Mouse (Mus musculus) MEL (cell line): Measurements from ENCODE around the gene Adgrg1. TPM values are rescaled to one million over a fixed set of nuclear protein-coding genes. Genes with fewer than 3 reads are reported as not detected.

Source experiments
- DNase-seq: peaks from one replicate; pipeline ENCODE4 v3.0.0; 2011; ENCODE audit warnings: low read depth, low spot score
- H3K27ac ChIP-seq: 2 replicates; pipeline ENCODE4 v1.5.1; 2012; ENCODE audit warnings: low read depth, mild to moderate bottlenecking, control low read depth, low read length, moderate library complexity; ENCODE audit not compliant: control insufficient read depth
- H3K27me3 ChIP-seq, 2 experiments: fragments of 150-350 bp in 1 of 2; sonication (generic) in 1 of 2; 2 replicates each; pipeline ENCODE4 v1.6.1; 2012; ENCODE audit warnings: low read length in 2 of 2, mild to moderate bottlenecking in 2 of 2, improper control_type of control experiment in 1 of 2, moderate library complexity in 1 of 2; ENCODE audit not compliant: insufficient read depth in 2 of 2, control insufficient read depth in 1 of 2
- H3K36me3 ChIP-seq, 2 experiments: 2 replicates each; pipeline ENCODE4 v1.6.1; 2012 to 2014; ENCODE audit warnings: low read length in 2 of 2, improper control_type of control experiment in 1 of 2, inconsistent platforms in 1 of 2, mild to moderate bottlenecking in 1 of 2; ENCODE audit not compliant: insufficient read depth in 2 of 2, control insufficient read depth in 1 of 2
- H3K4me1 ChIP-seq, 2 experiments: fragments of 150-350 bp in 1 of 2; sonication (generic) in 1 of 2; 2 replicates each; pipeline ENCODE4 v1.6.1; 2012; ENCODE audit warnings: low read length in 2 of 2, improper control_type of control experiment in 1 of 2, mild to moderate bottlenecking in 1 of 2; ENCODE audit not compliant: insufficient read depth in 2 of 2, control insufficient read depth in 1 of 2
- H3K4me3 ChIP-seq, 2 experiments: fragments of 150-350 bp in 1 of 2; sonication (generic) in 1 of 2; 2 replicates each; pipeline ENCODE4 v1.5.1; 2012; ENCODE audit warnings: low read depth in 2 of 2, low read length in 2 of 2, mild to moderate bottlenecking in 2 of 2, moderate library complexity in 2 of 2, control low read depth in 1 of 2, improper control_type of control experiment in 1 of 2; ENCODE audit not compliant: control insufficient read depth in 1 of 2, insufficient read depth in 1 of 2
- H3K79me2 ChIP-seq: 2 replicates; pipeline ENCODE4 v1.6.1; 2012; ENCODE audit warnings: mild to moderate bottlenecking, low read length, moderate library complexity; ENCODE audit not compliant: control insufficient read depth, poor library complexity, insufficient read depth
- H3K9ac ChIP-seq: 2 replicates; pipeline ENCODE4 v1.6.1; 2012; ENCODE audit warnings: low read depth, mild to moderate bottlenecking, control low read depth, low read length, moderate library complexity; ENCODE audit not compliant: control insufficient read depth, poor library complexity, severe bottlenecking
- H3K9me3 ChIP-seq: fragments of 150-350 bp; sonication (generic); replicated peaks from 2 replicates; pipeline ENCODE4 v1.6.1; 2012; ENCODE audit warnings: mild to moderate bottlenecking, low read length, improper control_type of control experiment, moderate library complexity; ENCODE audit not compliant: insufficient read depth
- CHD2 ChIP-seq: IDR thresholded peaks from 2 replicates; pipeline ENCODE4 v1.6.1; 2011; ENCODE audit warnings: low read length, improper control_type of control experiment
- CTCF ChIP-seq, 3 experiments: IDR thresholded peaks in 2 of 3; conservative IDR thresholded peaks in 1 of 3; 2 replicates each; pipeline ENCODE4 v1.5.1; 2011 to 2012; ENCODE audit warnings: low read length in 3 of 3, low read depth in 2 of 3, mild to moderate bottlenecking in 2 of 3, improper control_type of control experiment in 1 of 3, inconsistent platforms in 1 of 3, mixed read lengths in 1 of 3, moderate library complexity in 1 of 3; ENCODE audit not compliant: control insufficient read depth in 1 of 3, insufficient read depth in 1 of 3, poor library complexity in 1 of 3, severe bottlenecking in 1 of 3
- E2F4 ChIP-seq: IDR thresholded peaks from 2 replicates; pipeline ENCODE4 v1.6.1; 2011; ENCODE audit warnings: low read depth, low read length, improper control_type of control experiment, borderline replicate concordance
- EP300 ChIP-seq, 2 experiments: IDR thresholded peaks; 2 replicates each; pipeline ENCODE4 v1.6.1; 2011; ENCODE audit warnings: improper control_type of control experiment in 2 of 2, low read length in 2 of 2, low read depth in 1 of 2, mild to moderate bottlenecking in 1 of 2
- ETS1 ChIP-seq: IDR thresholded peaks from 2 replicates; pipeline ENCODE4 v1.6.1; 2012; ENCODE audit warnings: low read depth, mild to moderate bottlenecking, inconsistent platforms, low read length, improper control_type of control experiment, moderate library complexity
- JUND ChIP-seq: IDR thresholded peaks from 2 replicates; pipeline ENCODE4 v1.6.1; 2011; ENCODE audit warnings: low read depth, mild to moderate bottlenecking, improper control_type of control experiment, low read length
- KAT2A ChIP-seq: conservative IDR thresholded peaks from 2 replicates; pipeline ENCODE4 v1.6.1; 2012; ENCODE audit warnings: low read depth, low read length, improper control_type of control experiment, inconsistent platforms
- MAFK ChIP-seq: IDR thresholded peaks from 2 replicates; pipeline ENCODE4 v1.6.1; 2011; ENCODE audit warnings: low read depth, mild to moderate bottlenecking, low read length, improper control_type of control experiment, borderline replicate concordance
- MXI1 ChIP-seq: IDR thresholded peaks from 2 replicates; pipeline ENCODE4 v1.6.1; 2011; ENCODE audit warnings: mild to moderate bottlenecking, low read depth, low read length, improper control_type of control experiment
- MYB ChIP-seq: IDR thresholded peaks from 2 replicates; pipeline ENCODE4 v1.6.1; 2011; ENCODE audit warnings: mild to moderate bottlenecking, low read depth, low read length, improper control_type of control experiment
- MYC ChIP-seq: IDR thresholded peaks from 2 replicates; pipeline ENCODE4 v1.6.1; 2011; ENCODE audit warnings: low read depth, mild to moderate bottlenecking, low read length, improper control_type of control experiment, moderate library complexity
- NELFE ChIP-seq: IDR thresholded peaks from 2 replicates; pipeline ENCODE4 v1.6.1; 2011; ENCODE audit warnings: low read depth, low read length, improper control_type of control experiment
- POLR2A ChIP-seq, 2 experiments: IDR thresholded peaks; 2 replicates each; pipeline ENCODE4 v1.6.1; 2011 to 2012; ENCODE audit warnings: low read length in 2 of 2, mild to moderate bottlenecking in 2 of 2, control low read depth in 1 of 2, improper control_type of control experiment in 1 of 2, low read depth in 1 of 2, moderate library complexity in 1 of 2; ENCODE audit not compliant: control insufficient read depth in 1 of 2, insufficient read depth in 1 of 2, poor library complexity in 1 of 2
- POLR2AphosphoS2 ChIP-seq: IDR thresholded peaks from 2 replicates; pipeline ENCODE4 v1.6.1; 2011; ENCODE audit warnings: low read length, improper control_type of control experiment
- RCOR1 ChIP-seq: IDR thresholded peaks from 2 replicates; pipeline ENCODE4 v1.6.1; 2012; ENCODE audit warnings: low read depth, mild to moderate bottlenecking, inconsistent platforms, low read length, improper control_type of control experiment
- SIN3A ChIP-seq: IDR thresholded peaks from 2 replicates; pipeline ENCODE4 v1.6.1; 2012; ENCODE audit warnings: low read length, improper control_type of control experiment, inconsistent platforms
- SMC3 ChIP-seq: IDR thresholded peaks from 2 replicates; pipeline ENCODE4 v1.6.1; 2011; ENCODE audit warnings: low read depth, low read length, improper control_type of control experiment
- TAL1 ChIP-seq: IDR thresholded peaks from 2 replicates; pipeline ENCODE4 v1.6.1; 2012; ENCODE audit warnings: mild to moderate bottlenecking, inconsistent platforms, low read length, moderate library complexity, mixed read lengths
- TBP ChIP-seq: IDR thresholded peaks from 2 replicates; pipeline ENCODE4 v1.8.0; 2011; ENCODE audit warnings: low read depth, low read length, improper control_type of control experiment
- TCF12 ChIP-seq: IDR thresholded peaks from 2 replicates; pipeline ENCODE4 v1.6.1; 2014; ENCODE audit warnings: low read depth, mild to moderate bottlenecking, inconsistent platforms, low read length, improper control_type of control experiment, moderate library complexity
- UBTF ChIP-seq: IDR thresholded peaks from 2 replicates; pipeline ENCODE4 v1.6.1; 2012; ENCODE audit warnings: low read depth, mild to moderate bottlenecking, inconsistent platforms, low read length, improper control_type of control experiment, moderate library complexity, borderline replicate concordance; ENCODE audit not compliant: insufficient read depth
- ZKSCAN1 ChIP-seq: IDR thresholded peaks from 2 replicates; pipeline ENCODE4 v1.6.1; 2012; ENCODE audit warnings: low read depth, mild to moderate bottlenecking, inconsistent platforms, low read length, improper control_type of control experiment, moderate library complexity
- polyA plus RNA-seq, 2 experiments: library from polyadenylated mRNA; stranded (reverse) in 1 of 2; unstranded in 1 of 2; fragments of >175 nt in 1 of 2; fragments of >200 nt in 1 of 2; gene quantifications; 2 replicates each; pipeline versions ENCODE4 v1.2.1 to v1.2.4; 2012; ENCODE audit warnings: low replicate concordance in 2 of 2, low read depth in 1 of 2; ENCODE audit not compliant: insufficient read length in 2 of 2, insufficient read depth in 1 of 2, missing spikeins in 1 of 2
- total RNA-seq: library from RNA; depleted of rRNA; stranded (reverse); fragments of 300-350 nt; gene quantifications from 2 replicates; pipeline ENCODE4 v1.2.3, GENCODE M21; 2012

Gene Adgrg1
- total and polyA plus RNA-seq, 3 experiments: 4.2 to 33.2 TPM; not detected in 1

DNA sequence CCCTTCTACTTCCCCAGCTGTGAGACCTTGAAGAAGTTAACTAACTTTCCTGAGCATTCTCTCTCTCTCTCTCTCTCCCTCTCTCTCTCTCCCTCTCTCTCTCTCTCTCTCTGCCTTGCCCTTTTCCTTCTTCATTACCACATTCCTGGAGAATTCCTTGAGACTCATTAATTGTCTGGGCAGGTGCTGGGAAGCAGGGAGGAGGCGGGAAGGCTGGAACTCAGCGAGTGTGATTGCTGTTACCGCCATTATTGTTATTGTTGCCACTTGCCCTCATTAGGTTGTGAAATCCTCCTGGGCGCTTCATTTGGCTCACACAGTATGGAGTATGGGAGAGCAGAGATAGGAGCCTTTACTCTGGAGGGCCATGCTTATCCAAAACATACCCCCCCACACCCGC, 8.6 kb downstream of the Adgrg1 start:
- peaks cover 3% of the 10 kb centered on the region for H3K79me2 ChIP-seq
- no peaks in the 10 kb centered on the region for H3K27me3 ChIP-seq
- H3K4me1 ChIP-seq: peaks cover 0 to 12% of the 10 kb centered on the region in 2 experiments; a peak in 3 of 4 replicates
- H3K4me3 ChIP-seq: no peak overlapping the region
- H3K27ac ChIP-seq: no peak overlapping the region
- peaks cover 0 to 2% of the 10 kb centered on the region in 2 experiments; a peak in 2 of 4 replicates for H3K36me3 ChIP-seq
- no peak overlapping the region for H3K9ac ChIP-seq
- TF ChIP-seq MXI1 (no peak), POLR2AphosphoS2 (no peak), MYB (no peak), KAT2A (no peak), EP300 (IDR thresholded peaks at IDR 0.05; ENCODE audit: low read depth in 1 of 2, low read length in 2 of 2) (no peak), ZKSCAN1 (no peak), JUND (0 out of 2 replicates have a peak, but pooled peaks have one; percentile 16)
- DNase-seq: no peak
- no peaks in the 10 kb centered on the region for H3K9me3 ChIP-seq

DNA sequence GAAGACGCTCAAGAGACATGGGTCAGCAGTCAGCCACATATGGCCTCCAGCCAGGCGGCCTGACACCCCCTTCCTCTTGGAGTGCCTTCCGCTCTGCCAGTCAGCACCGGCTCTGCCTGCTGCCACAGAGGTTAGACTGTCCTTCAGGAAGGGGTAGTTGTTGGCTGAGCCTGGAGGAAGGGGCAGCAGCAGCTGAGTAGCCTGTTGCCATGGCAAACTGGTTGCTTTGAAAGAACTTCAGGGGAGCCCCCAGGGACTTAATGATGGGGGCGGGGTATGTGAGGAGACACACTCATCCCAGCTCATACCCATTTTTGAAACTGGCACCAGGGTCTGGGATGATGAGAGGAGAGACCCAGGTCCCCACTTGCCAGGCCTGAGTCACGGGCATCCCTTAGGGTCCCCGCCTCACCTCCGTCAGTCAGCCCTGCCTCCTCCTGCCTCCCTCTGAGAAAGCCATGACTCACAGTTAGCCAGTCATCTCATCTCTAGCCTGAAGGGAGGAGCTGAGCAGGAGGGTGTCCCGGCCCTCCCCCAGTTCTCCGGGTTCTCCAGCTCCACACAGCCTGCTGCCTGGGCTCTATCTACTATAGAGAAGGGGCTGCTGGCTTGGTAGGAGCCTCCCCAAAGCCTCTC, 9.4 kb downstream of the Adgrg1 start:
- no peaks in the 10 kb centered on the region for H3K9me3 ChIP-seq
- H3K79me2 ChIP-seq: peaks cover 3% of the 10 kb centered on the region
- H3K36me3 ChIP-seq: peaks cover 0 to 2% of the 10 kb centered on the region in 2 experiments; a peak in 2 of 4 replicates
- DNase-seq: peak; percentile 77
- TF ChIP-seq NELFE (peak; percentile 30; the same call in 1 of the 2 replicates), UBTF (peak; percentile 70; the same call in 1 of the 2 replicates), E2F4 (no peak), POLR2A (IDR thresholded peaks at IDR 0.05; ENCODE audit: control insufficient read depth in 1 of 2, insufficient read depth in 1 of 2, low read depth in 1 of 2, low read length in 2 of 2, poor library complexity in 1 of 2) (peak in 1 of 2 experiments; percentile 53; a peak in 1 of 4 replicates), TBP (peak; percentile 92)
- H3K9ac ChIP-seq: peak overlapping the region; percentile 67
- H3K27me3 ChIP-seq: no peaks in the 10 kb centered on the region
- peak overlapping the region; percentile 44; the same call in 1 of the 2 replicates for H3K27ac ChIP-seq
- H3K4me3 ChIP-seq: peak overlapping the region; percentile 56 to 83
- H3K4me1 ChIP-seq: peaks cover 0 to 12% of the 10 kb centered on the region in 2 experiments; a peak in 3 of 4 replicates

DNA sequence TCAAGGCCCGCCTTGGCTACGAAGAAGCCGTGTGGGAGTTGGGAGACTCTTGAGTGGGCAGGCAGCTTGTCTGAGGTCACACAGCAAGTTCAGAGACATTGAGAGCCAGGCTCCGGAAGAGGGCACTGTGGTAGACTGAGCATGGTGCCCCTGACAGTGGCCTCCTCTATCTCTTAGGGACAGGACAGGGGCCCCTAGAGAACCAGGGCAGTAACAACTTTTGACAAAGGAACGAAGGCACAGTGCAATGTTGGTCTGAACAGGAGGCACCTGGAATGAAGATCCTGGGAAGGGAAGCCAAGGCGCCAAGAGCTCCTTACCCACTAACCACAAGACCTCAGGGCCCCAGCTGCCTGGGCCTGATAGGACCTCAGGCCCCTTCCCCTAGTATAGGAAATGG, 10.5 kb downstream of the Adgrg1 start:
- DNase-seq: peak; percentile 70
- no peaks in the 10 kb centered on the region for H3K9me3 ChIP-seq
- H3K79me2 ChIP-seq: peaks cover 3% of the 10 kb centered on the region
- peaks cover 0 to 12% of the 10 kb centered on the region in 2 experiments; a peak in 3 of 4 replicates for H3K4me1 ChIP-seq
- H3K4me3 ChIP-seq: peak overlapping the region; percentile 56 to 83
- peaks cover 0 to 2% of the 10 kb centered on the region in 2 experiments; a peak in 2 of 4 replicates for H3K36me3 ChIP-seq
- H3K9ac ChIP-seq: peak overlapping the region; percentile 67
- H3K27me3 ChIP-seq: no peaks in the 10 kb centered on the region
- H3K27ac ChIP-seq: peak overlapping the region; percentile 50
- TF ChIP-seq MYB (no peak), TCF12 (peak; percentile 41; the same call in 1 of the 2 replicates), TAL1 (peak; percentile 85), RCOR1 (no peak), EP300 (IDR thresholded peaks at IDR 0.05; ENCODE audit: low read depth in 1 of 2, low read length in 2 of 2) (peak in 1 of 2 experiments; percentile 31; a peak in 1 of 4 replicates), ETS1 (0 out of 2 replicates have a peak, but pooled peaks have one; percentile 42), SIN3A (peak; percentile 17; the same call in 1 of the 2 replicates), MAFK (no peak), MYC (no peak), CTCF (IDR thresholded peaks at IDR 0.05 in 2 of 3, conservative IDR thresholded peaks at IDR 0.05 in 1 of 3; ENCODE audit: control insufficient read depth in 1 of 3, insufficient read depth in 1 of 3, low read depth in 2 of 3, low read length in 3 of 3, poor library complexity in 1 of 3, severe bottlenecking in 1 of 3) (peak in 2 of 3 experiments; percentile 42 to 44; a peak in 4 of 6 replicates), SMC3 (no peak), JUND (no peak), CHD2 (no peak), TBP (no peak)
